Mouse (Mus musculus): ENCODE measurements around the gene Atp1a2.
"Not testable (repeated sequence)": the region's sequence is repeated elsewhere in the genome, so short reads cannot be mapped to it uniquely, and the experiment has no call there.

Atp1a2 gene

GRCm38 (mm10) chr1:172271765-172272164 lies 26.1 kb downstream of the Atp1a2 start:
- DNase-seq (ENCODE audit: low spot score) = no peak

GRCm38 (mm10) chr1:172271208-172271607 lies 26.7 kb downstream of the Atp1a2 start:
- DNase-seq (ENCODE audit: low spot score) = no peak

- no peak for DNase-seq (ENCODE audit: low spot score)
Measured at GRCm38 (mm10) chr1:172261477-172262078, 36.3 kb downstream of the Atp1a2 start, which contains the start of gene Igsf8. TSS of gene Igsf8 (plus strand) at chr1:172261641.

GRCm38 (mm10) chr1:172258314-172258713 lies 39.5 kb downstream of the Atp1a2 start, which contains the start of gene Atp1a4:
TSS of gene Atp1a4 (minus strand) at chr1:172258414.
- no peak for DNase-seq (ENCODE audit: low spot score)

- no peak for DNase-seq (ENCODE audit: low spot score)
Measured at GRCm38 (mm10) chr1:172247679-172248078, 50.2 kb downstream of the Atp1a2 start.

- DNase-seq (ENCODE audit: low spot score) = no peak
Measured at GRCm38 (mm10) chr1:172247216-172247615, 50.6 kb downstream of the Atp1a2 start.

- not testable (repeated sequence) for DNase-seq (ENCODE audit: low spot score)
Measured at GRCm38 (mm10) chr1:172244645-172245044, 53.2 kb downstream of the Atp1a2 start.

- no peak for DNase-seq (ENCODE audit: low spot score)
Measured at GRCm38 (mm10) chr1:172243547-172244205, 54.2 kb downstream of the Atp1a2 start.

- DNase-seq (ENCODE audit: low spot score) = no peak
Measured at GRCm38 (mm10) chr1:172242401-172242800, 55.5 kb downstream of the Atp1a2 start.

- no peak for DNase-seq (ENCODE audit: low spot score)
Measured at GRCm38 (mm10) chr1:172240945-172241708, 56.7 kb downstream of the Atp1a2 start.

- DNase-seq (ENCODE audit: low spot score) = no peak
Measured at GRCm38 (mm10) chr1:172229215-172229614, 68.6 kb downstream of the Atp1a2 start.

- no peak for DNase-seq (ENCODE audit: low spot score)
Measured at GRCm38 (mm10) chr1:172228209-172228608, 69.7 kb downstream of the Atp1a2 start.

Data from urinary bladder, postnatal 10 days (tissue).